Mouse (Mus musculus): ENCODE data around the gene Ifnar1.

Ifnar1 gene

DNA sequence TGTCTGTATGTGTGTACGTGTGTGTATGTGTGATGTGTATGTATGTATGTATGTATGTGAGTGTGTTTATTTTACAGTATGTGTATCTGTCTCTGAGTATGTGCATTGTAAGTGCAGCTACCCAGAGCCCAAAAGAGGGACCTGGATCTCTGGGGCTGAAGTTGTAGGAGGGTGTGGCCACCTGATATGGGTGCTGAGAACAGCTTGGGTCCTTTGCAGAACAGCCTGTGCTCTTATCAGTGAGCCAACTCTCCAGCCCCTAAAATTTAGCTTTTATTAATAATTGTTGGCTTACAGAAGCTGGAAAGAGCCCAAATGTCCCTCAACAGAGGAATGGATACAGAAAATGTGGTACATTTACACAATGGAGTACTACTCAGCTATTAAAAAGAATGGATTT, 58.6 kb downstream of the Ifnar1 start:
- DNase-seq (ENCODE audit: low spot score): no peak

DNA sequence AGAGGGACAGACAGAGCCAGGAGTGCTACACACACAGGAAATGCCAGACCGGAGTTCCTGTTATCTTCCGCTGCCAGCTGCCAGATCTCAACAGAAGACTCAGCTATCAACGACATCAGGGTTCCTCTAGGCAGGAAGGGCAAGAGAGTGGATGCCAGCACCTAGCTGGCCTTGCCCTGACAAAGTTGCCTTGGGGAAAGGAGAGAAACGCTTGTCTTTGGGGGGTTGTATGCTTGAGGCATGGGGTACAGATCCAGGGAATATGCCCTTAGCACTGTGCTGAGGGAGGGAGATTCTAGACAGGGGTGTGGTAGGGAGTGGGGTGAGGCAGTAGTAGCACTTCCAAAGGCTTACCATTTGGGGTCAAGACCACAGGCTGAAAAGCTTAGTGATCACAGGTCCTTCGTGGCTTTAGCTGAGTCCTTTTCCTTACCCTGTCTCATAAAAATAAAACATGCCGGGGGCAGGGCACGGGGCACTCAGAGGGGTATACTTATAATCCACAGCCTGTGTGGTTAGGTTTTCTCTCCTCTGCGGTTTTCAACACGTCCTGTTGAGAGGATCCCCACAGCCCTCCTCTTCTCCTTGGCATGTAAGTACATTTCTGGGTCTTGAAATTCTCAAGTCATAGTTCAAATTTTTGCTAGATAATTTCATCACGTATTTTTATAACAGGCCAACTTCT, 60.7 kb downstream of the Ifnar1 start:
- no peak for DNase-seq (ENCODE audit: low spot score)

DNA sequence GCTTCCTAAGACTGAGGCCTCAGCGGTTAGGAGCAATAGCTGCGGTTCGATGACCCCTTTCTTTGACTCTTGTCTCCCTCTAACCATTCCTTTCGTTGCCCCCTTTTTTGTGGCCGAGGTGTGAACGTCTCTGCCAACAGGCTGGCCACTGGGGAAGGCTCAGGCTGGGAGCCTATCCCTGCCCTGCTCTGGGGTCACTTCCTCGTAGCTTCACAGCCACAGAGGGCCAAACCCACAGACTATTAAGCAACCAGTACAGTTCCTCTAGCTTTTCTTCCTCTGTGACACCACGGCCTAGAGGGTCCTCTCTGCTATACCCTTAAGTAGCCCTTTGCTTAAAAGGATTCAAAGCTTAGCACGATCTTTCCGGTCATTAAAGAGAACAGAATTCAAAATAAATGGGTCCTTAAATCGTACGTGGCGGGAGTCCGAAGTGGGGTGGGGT, 61.4 kb downstream of the Ifnar1 start:
- DNase-seq (ENCODE audit: low spot score): no peak

- no peak for DNase-seq (ENCODE audit: low spot score)
Observed at GRCm38 (mm10) chr16:91546836-91547741, 62.1 kb downstream of the Ifnar1 start, which contains the start of gene Ifngr2. Gene Ifngr2 (plus strand): TSS chr16:91547072.

GRCm38 (mm10) chr16:91547974-91548373, 62.9 kb downstream of the Ifnar1 start:
- DNase-seq (ENCODE audit: low spot score): no peak

DNA sequence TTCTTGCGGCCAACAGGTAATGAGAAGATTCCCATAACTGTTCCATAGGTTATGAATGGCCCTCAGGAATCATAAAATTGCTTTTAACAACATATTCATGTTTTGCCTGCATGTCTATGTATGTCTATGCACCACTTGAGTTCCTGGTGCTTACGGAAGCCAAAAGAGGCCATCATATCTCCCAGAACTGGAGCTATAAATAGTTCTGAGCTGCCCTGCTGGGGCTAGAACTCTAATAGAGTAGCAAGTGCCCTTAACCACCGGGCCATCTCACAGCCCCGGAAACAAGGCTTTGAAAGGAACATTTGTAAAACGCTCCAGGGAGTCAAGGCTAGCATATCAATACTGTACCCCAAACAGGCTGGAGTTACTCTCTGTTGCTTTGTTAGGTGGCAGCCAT, 63.5 kb downstream of the Ifnar1 start:
- no peak for DNase-seq (ENCODE audit: low spot score)

DNA sequence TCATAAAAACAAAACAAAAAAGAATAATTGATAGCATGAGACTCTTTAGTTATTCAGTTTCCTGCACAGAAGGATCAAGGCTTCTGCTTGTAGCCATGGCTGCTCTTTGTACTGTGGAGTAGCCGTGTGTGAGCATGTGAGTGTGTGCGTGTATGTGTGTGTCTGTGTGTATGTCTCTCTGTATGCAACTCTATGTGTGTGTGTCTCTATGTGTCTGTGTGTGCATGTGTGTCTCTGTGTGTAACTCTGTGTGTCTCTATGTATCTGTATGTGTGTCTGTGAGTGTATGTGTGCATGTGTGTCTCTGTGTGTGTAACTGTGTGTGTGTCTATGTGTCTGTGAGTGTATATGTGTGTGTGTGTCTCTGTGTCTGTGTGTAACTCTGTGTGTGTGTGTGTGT, 64.0 kb downstream of the Ifnar1 start:
- no peak for DNase-seq (ENCODE audit: low spot score)

DNA sequence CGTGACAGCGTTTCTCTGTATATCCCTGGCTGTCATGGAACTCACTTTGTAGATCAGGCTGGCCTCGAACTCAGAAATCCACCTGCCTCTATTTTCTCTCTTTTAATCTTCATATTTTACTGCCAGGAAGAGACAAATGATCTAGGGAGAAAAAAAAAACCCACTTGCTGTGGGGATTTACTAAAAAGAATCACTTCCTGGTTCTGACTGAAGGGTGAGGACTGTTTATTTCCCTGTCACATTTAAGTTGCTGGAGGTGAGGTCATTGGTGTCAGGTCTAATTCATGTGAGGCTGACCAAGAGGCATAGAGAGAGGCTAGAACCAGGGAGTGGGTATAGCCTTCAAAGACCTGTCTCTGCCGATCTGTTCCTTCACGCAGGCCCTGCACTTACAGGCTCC, 64.6 kb downstream of the Ifnar1 start:
- DNase-seq (ENCODE audit: low spot score): no peak

DNA sequence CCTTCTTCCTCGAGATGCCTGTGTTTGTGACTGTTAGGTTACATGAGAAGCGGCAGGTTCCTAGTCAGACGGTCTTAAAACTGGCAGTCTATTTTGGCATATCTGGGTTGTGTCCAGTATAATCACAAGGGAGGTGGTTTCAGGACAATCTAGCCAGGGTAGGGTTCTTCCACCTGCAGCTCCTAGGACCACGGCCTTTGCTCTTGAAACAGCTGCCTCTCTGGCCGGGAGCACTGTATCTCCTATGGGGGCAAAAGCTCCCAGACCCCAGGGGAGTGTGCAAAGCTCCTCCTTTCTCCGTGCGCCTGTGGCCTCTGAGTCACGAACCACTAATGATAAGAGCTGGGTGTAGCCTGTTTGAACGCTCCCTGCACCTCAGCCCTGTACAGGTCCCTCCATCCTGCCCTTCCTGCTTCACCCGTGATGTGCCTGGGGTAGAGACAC, 66.1 kb downstream of the Ifnar1 start:
- DNase-seq (ENCODE audit: low spot score): no peak

GRCm38 (mm10) chr16:91552072-91552471, 67.0 kb downstream of the Ifnar1 start:
- DNase-seq (ENCODE audit: low spot score): no peak

GRCm38 (mm10) chr16:91553625-91554024, 68.6 kb downstream of the Ifnar1 start:
- no peak for DNase-seq (ENCODE audit: low spot score)

DNA sequence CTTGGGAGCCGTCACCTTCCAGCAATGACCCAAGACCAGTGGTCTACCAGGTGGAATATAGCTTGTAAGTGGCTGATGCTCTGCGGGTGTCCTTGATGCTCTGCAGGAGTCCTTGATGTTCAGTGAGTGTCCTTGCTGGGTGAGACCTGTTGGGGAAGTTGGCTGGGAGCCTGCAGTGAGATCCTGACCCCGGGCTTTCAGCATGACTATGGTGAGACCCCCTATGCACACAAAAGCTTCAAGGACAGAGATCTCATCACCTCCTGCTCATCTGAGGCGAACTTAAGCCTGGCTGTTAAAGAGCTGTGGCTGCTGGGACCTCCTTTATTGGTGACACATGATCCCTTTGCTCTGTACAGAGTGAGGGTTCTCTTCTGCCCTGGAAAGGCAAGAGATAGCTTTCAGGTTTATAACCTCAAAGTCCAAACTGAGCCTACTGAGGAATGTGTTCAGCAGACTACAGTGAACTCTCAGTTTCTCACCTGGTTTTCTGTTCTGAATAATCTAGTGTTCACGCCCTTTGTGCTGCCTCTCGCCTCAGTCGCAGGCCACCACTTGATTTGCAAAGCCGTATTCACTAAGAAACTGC, 70.1 kb downstream of the Ifnar1 start:
- DNase-seq (ENCODE audit: low spot score): no peak

DNA sequence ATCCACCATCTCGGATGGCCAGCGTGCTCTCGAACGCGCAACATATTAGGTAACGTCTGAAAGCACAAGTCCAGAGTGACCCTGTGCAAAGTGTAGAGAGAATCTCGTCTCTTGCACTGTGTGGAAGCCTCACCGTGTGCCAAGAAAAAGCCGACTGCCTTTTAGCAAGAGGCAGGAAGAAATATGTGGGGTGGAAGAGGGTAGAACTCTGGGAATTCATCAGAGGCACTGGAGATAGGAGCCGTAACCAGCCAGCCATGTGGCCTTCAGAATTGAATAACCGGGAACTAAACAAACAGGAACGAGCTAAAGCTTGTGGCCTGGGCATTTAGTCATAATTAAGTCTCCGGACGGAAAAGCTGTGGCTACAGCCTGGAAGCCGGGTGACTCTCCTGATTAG, 71.6 kb downstream of the Ifnar1 start:
- DNase-seq (ENCODE audit: low spot score): no peak

Data from urinary bladder, postnatal 10 days (tissue).